Mouse (Mus musculus) naive thymus-derived CD4-positive, alpha-beta T cell, adult 2 months (primary cell): Measurements from ENCODE around the gene Cyb5b.

Experiments used
- DNase-seq: peaks from one replicate; pipeline ENCODE4 v3.0.0-alpha.2; 2011; ENCODE audit warnings: low read depth

Cyb5b gene

GRCm38 (mm10) chr8:107227011-107227626, 76.7 kb downstream of the Cyb5b start:
- no peak for DNase-seq

- DNase-seq, result no peak
These were observed 82.8 kb downstream of the Cyb5b start for GRCm38 (mm10) chr8:107233251-107233650.

- DNase-seq, result no peak
These were observed 83.3 kb downstream of the Cyb5b start for GRCm38 (mm10) chr8:107233718-107234117.
